Mouse (Mus musculus): Measurements from ENCODE around the gene Ubl4b. TPM values are rescaled to one million over a fixed set of nuclear protein-coding genes. Genes with fewer than 3 reads are reported as not detected.

The Ubl4b gene
- polyA plus RNA-seq, 1 experiment: 0.06 TPM

DNA sequence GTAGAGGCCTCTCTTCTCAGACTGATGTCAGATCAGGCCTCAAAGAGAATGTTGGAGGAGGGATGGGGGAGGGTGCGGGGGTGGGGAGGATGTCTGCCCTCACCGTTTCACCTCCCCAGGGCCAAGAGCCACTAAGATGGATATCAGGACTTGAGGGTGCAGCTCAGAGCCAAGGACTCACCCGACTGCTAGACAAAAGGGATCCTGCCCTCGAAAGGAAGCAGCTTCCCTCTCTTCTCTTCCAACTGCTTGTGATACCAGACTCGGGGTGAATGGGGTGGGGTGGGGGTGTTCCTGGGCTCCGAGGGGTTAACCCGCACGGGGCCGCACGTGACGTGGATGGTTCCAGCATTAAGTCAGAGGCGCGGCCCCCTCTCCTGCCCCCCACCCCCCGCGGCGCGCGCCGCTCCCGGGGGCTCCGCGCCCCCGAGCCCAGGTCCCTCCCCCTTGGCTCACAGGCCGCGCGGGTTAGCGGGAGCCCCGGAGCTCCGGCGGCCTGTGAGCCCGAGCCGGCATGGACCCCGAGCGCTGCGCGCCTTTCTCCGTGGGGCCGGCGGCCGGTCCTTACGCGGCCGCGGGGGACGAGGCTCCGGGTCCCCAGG lies 39.9 kb upstream of the Ubl4b start, which contains the start of gene Alx3:
Gene Alx3, plus strand, starts transcription at position 370 of the 602 bp plus-strand sequence.
- Histone ChIP-seq H3K27ac (ENCODE audit: insufficient read depth, low read depth, low read length) (no peak within 1 kb of the TSS), H3K4me1 (ENCODE audit: control insufficient read depth, insufficient read depth, low read length) (no peaks in the 10 kb centered on the region), H3K4me3 (ENCODE audit: insufficient read depth, low read depth, low read length) (no peak within 1 kb of the TSS), H3K27me3 (replicated peaks; ENCODE audit: control insufficient read depth, insufficient read depth, low read length) (peaks cover 5% of the 10 kb centered on the region), H3K36me3 (ENCODE audit: control insufficient read depth, insufficient read depth, low read length) (no peaks in the 10 kb centered on the region)
- no peak for TF ChIP-seq CTCF (conservative IDR thresholded peaks at IDR 0.05; ENCODE audit: insufficient read depth, insufficient read length, low read depth, low read length)
- TF ChIP-seq POLR2A (IDR thresholded peaks at IDR 0.05; ENCODE audit: low read depth, low read length): no peak
- DNase-seq: no peak
- 5% methylated on average over 46 of the region's 46 CpGs for WGBS

- WGBS: 63% methylated on average over 2 of the region's 2 CpGs
- no peak for DNase-seq
- H3K27me3 ChIP-seq (replicated peaks; ENCODE audit: control insufficient read depth, insufficient read depth, low read length): peaks cover 5% of the 10 kb centered on the region
- H3K36me3 ChIP-seq (ENCODE audit: control insufficient read depth, insufficient read depth, low read length): no peaks in the 10 kb centered on the region
- no peak for TF ChIP-seq CTCF (conservative IDR thresholded peaks at IDR 0.05; ENCODE audit: insufficient read depth, insufficient read length, low read depth, low read length)
- TF ChIP-seq POLR2A (IDR thresholded peaks at IDR 0.05; ENCODE audit: low read depth, low read length): no peak
- H3K4me1 ChIP-seq (ENCODE audit: control insufficient read depth, insufficient read depth, low read length): no peaks in the 10 kb centered on the region
- H3K4me3 ChIP-seq (ENCODE audit: insufficient read depth, low read depth, low read length): no peak overlapping the region
- H3K27ac ChIP-seq (ENCODE audit: insufficient read depth, low read depth, low read length): no peak overlapping the region
Measured at GRCm38 (mm10) chr3:107593632-107594031, 38.8 kb upstream of the Ubl4b start.

GRCm38 (mm10) chr3:107591612-107592011 lies 36.7 kb upstream of the Ubl4b start:
- no peak for TF ChIP-seq CTCF (conservative IDR thresholded peaks at IDR 0.05; ENCODE audit: insufficient read depth, insufficient read length, low read depth, low read length)
- TF ChIP-seq POLR2A (IDR thresholded peaks at IDR 0.05; ENCODE audit: low read depth, low read length): no peak
- WGBS: 72% methylated on average over 1 of the region's 1 CpGs
- Histone ChIP-seq H3K4me3 (ENCODE audit: insufficient read depth, low read depth, low read length) (no peak overlapping the region), H3K4me1 (ENCODE audit: control insufficient read depth, insufficient read depth, low read length) (no peaks in the 10 kb centered on the region), H3K27me3 (replicated peaks; ENCODE audit: control insufficient read depth, insufficient read depth, low read length) (peaks cover 5% of the 10 kb centered on the region; the same call in 1 of the 2 replicates), H3K36me3 (ENCODE audit: control insufficient read depth, insufficient read depth, low read length) (no peaks in the 10 kb centered on the region), H3K27ac (ENCODE audit: insufficient read depth, low read depth, low read length) (no peak overlapping the region)
- DNase-seq: no peak

DNA sequence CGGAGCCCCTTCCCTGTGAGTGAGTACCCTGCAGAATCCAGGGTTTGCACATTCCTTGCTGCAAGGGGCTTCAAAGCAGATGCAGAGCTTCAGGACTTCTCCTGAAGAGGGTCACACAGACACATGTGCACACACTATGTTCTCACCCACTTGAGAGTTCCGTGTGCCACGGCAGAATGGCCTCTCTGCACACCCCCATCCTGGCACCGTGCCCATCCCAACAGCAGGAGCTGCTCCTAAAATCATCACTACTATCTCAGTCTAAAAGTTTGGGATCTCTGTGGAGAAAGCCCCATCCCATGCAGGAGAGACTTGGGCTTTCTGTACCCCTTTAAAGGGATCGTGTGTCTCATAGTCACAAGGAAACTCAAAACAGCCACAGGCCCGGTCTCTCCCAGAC lies 31.6 kb upstream of the Ubl4b start:
- Histone ChIP-seq H3K4me1 (ENCODE audit: control insufficient read depth, insufficient read depth, low read length) (no peaks in the 10 kb centered on the region), H3K27me3 (replicated peaks; ENCODE audit: control insufficient read depth, insufficient read depth, low read length) (peaks cover 5% of the 10 kb centered on the region; the same call in 1 of the 2 replicates), H3K27ac (ENCODE audit: insufficient read depth, low read depth, low read length) (no peak overlapping the region), H3K36me3 (ENCODE audit: control insufficient read depth, insufficient read depth, low read length) (no peaks in the 10 kb centered on the region), H3K4me3 (ENCODE audit: insufficient read depth, low read depth, low read length) (no peak overlapping the region)
- DNase-seq: no peak
- TF ChIP-seq CTCF (conservative IDR thresholded peaks at IDR 0.05; ENCODE audit: insufficient read depth, insufficient read length, low read depth, low read length) (no peak), POLR2A (IDR thresholded peaks at IDR 0.05; ENCODE audit: low read depth, low read length) (no peak)
- 73% methylated on average over 6 of the region's 6 CpGs for WGBS

GRCm38 (mm10) chr3:107583893-107584292 lies 29.0 kb upstream of the Ubl4b start:
- no peak overlapping the region for H3K4me3 ChIP-seq (ENCODE audit: insufficient read depth, low read depth, low read length)
- H3K36me3 ChIP-seq (ENCODE audit: control insufficient read depth, insufficient read depth, low read length): no peaks in the 10 kb centered on the region
- WGBS: 29% methylated on average over 1 of the region's 1 CpGs
- H3K27ac ChIP-seq (ENCODE audit: insufficient read depth, low read depth, low read length): no peak overlapping the region
- TF ChIP-seq POLR2A (IDR thresholded peaks at IDR 0.05; ENCODE audit: low read depth, low read length) (no peak), CTCF (conservative IDR thresholded peaks at IDR 0.05; ENCODE audit: insufficient read depth, insufficient read length, low read depth, low read length) (no peak)
- H3K27me3 ChIP-seq (replicated peaks; ENCODE audit: control insufficient read depth, insufficient read depth, low read length): peaks cover 5% of the 10 kb centered on the region; the same call in 1 of the 2 replicates
- no peak for DNase-seq
- H3K4me1 ChIP-seq (ENCODE audit: control insufficient read depth, insufficient read depth, low read length): no peaks in the 10 kb centered on the region

GRCm38 (mm10) chr3:107582875-107583767 lies 28.2 kb upstream of the Ubl4b start:
- H3K4me3 ChIP-seq (ENCODE audit: insufficient read depth, low read depth, low read length): peak overlapping the region; percentile 20; the same call in 1 of the 2 replicates
- H3K36me3 ChIP-seq (ENCODE audit: control insufficient read depth, insufficient read depth, low read length): no peaks in the 10 kb centered on the region
- H3K27me3 ChIP-seq (replicated peaks; ENCODE audit: control insufficient read depth, insufficient read depth, low read length): peaks cover 5% of the 10 kb centered on the region; the same call in 1 of the 2 replicates
- H3K4me1 ChIP-seq (ENCODE audit: control insufficient read depth, insufficient read depth, low read length): no peaks in the 10 kb centered on the region
- DNase-seq: peak; percentile 11
- WGBS: 5% methylated on average over 65 of the region's 65 CpGs
- H3K27ac ChIP-seq (ENCODE audit: insufficient read depth, low read depth, low read length): no peak overlapping the region
- TF ChIP-seq POLR2A (IDR thresholded peaks at IDR 0.05; ENCODE audit: low read depth, low read length) (no peak), CTCF (conservative IDR thresholded peaks at IDR 0.05; ENCODE audit: insufficient read depth, insufficient read length, low read depth, low read length) (no peak)
